Mouse (Mus musculus) gastrocnemius, adult 8-10 months (tissue): Measurements from ENCODE around the gene Tmem190. TPM values are rescaled to one million over a fixed set of nuclear protein-coding genes. Genes with fewer than 3 reads are reported as not detected.
"Not testable (repeated sequence)": the region's sequence is repeated elsewhere in the genome, so short reads cannot be mapped to it uniquely, and the experiment has no call there.

Experiments used
- DNase-seq, 2 experiments: peaks; one replicate each; pipeline ENCODE4 v3.0.0; 2022; ENCODE audit warnings: low spot score in 2 of 2
- total RNA-seq, 4 experiments: library from RNA; stranded (reverse); gene quantifications; 2 replicates each; pipeline ENCODE4 v1.2.4; 2022

The Tmem190 gene
- total RNA-seq, 4 experiments from 2014 or later: not detected

GRCm38 (mm10) chr7:4812303-4813104 lies 29.8 kb downstream of the Tmem190 start, which contains the start of gene Ube2s:
Ube2s (minus strand) TSS chr7:4812590.
- DNase-seq: peak; percentile 95 to 98

DNA sequence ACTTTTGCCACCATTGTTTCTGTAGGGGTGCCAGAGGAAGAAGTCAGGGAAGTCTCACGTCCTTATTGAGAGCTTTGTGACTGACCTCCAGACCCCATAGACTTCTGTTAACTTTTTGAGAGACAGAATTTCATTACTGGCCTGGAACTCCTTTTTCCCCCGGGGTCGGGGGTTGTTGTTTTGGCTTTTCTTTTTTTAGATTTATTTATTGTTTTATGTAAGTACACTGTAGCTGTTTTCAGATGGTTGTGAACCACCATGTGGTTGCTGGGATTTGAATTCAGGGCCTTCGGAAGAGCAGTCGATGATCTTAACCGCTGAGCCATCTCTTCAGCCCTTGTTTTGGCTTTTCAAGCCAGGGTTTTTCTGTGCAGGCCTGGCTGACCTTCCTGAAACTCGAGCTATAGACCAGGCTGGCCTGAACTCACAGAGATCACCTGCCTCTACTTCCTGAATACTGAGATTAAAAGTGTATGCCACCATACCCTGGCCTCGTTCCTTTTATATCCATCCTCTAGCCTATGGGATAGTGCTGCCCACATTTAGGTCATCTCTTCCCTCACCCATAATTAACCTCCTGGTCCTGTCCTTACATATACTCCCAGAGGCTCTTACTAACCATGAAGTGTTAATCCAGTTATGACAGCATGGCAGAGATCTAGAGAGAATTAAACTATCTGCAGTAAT lies 30.5 kb downstream of the Tmem190 start:
- DNase-seq: no peak

DNA sequence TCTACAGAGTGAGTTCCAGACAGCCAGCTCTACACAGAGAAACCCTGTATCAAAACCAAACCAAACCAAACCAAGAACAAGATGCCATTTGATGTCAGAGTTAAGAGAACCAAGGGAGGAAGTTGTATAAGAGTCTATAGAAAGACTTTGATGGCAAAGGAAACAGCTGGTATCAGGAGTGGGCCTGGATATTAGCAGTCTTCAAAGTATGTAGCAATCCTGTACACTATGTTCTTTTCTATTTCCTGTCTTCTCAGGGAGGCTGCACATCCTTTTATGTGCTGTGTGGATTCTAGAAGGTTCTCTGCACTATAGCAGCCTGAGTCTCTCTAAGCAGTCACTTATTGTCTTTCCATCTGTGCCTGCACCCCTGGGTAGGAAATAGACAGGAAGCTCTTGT lies 33.8 kb downstream of the Tmem190 start:
- no peak for DNase-seq

GRCm38 (mm10) chr7:4820925-4821324 lies 38.2 kb downstream of the Tmem190 start:
- not testable (repeated sequence) for DNase-seq

DNA sequence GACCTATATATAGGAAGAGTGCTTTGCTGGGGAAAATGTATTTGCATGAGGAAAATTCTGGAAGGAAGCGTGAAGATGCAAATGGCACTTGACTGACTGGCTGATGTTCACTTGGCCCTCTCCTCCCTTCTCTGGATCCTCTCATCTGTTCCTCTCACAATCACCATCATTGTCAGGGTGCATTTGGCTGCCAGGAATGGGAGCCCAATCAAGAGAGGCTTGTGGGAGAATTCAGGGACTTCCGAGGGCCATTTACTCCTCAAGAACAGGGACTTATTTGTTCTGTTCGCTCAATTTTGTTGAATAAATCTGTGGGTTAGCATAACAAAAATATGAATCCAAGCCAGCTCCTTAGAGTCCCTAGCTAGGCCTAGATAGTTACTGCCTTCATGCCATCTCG lies 39.0 kb downstream of the Tmem190 start:
- no peak for DNase-seq

- no peak for DNase-seq
These were observed 39.6 kb downstream of the Tmem190 start for GRCm38 (mm10) chr7:4822162-4822907.

DNA sequence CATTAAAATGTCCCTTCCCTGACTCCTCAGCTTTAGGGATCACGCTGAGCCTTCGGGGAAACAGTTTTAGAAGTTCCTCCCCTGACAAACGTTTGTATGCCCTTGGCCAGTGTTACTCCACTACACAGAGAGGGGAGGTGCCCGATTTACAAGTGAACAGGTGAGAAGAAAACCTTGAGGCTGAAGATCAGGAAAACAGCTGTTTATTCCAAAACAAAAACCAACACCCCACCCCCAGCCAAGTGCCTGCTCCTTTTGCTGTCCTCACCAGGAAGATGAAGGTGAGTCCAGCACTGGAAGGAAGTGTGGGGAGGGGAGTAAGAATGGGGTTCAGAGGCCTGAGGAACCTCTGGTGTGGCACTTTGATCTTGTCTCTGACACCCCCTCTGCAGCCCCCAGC lies 42.6 kb downstream of the Tmem190 start:
- no peak for DNase-seq

DNA sequence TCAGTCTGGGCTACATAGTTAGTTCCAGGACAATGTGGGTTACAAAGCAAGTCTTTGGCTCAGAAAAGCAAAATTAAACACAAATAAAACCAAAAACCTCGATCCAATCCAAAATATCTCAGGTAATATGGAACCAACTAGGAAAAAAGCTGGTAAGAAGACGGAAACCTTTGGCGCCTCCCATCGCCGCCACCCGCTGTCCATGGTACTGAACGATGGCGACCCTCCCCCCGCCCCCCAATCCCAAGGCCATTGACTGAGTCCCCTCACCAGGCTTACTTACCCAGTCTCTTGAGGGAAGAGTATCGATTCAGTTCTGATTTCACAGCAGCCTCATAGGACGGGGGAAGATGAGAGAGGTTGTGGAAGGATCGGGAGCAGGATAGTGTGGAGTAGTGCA lies 47.7 kb downstream of the Tmem190 start:
- DNase-seq: no peak

Other genes starting within 250 kb of the Tmem190 start
- gene Syt5, start 235.4 kb upstream of the Tmem190 start, total RNA-seq: under 1 TPM in 1 of 4 experiments, not detected in 3; 0.15 TPM
- gene Ptprh, start 178.9 kb upstream of the Tmem190 start, total RNA-seq: not detected
- gene Tmem86b, start 151.5 kb upstream of the Tmem190 start, total RNA-seq: 1 to 10 TPM; 1.4 to 2.3 (median 2.0) TPM
- 10 to 100 TPM; 48.2 to 53.4 (median 49.4) TPM for gene Ppp6r1, start 123.9 kb upstream of the Tmem190 start, total RNA-seq
- gene Hspbp1, start 97.9 kb upstream of the Tmem190 start, total RNA-seq: 10 to 100 TPM; 23.4 to 28.8 (median 24.4) TPM
- under 1 TPM; 0.13 to 0.49 (median 0.39) TPM for gene Brsk1, start 92.3 kb upstream of the Tmem190 start, total RNA-seq
- gene Tmem150b, start 57.7 kb upstream of the Tmem190 start, total RNA-seq: not detected
- gene Kmt5c, start 42.8 kb upstream of the Tmem190 start, total RNA-seq: 1 to 10 TPM; 3.5 to 5.2 (median 4.8) TPM
- gene Cox6b2, start 29.8 kb upstream of the Tmem190 start, total RNA-seq: not detected
- gene Fam71e2, start 11.6 kb upstream of the Tmem190 start, total RNA-seq: not detected
- gene Il11, start 78 bp upstream of the Tmem190 start, total RNA-seq: not detected
- gene Tmem238, start 6.7 kb downstream of the Tmem190 start, total RNA-seq: 10 to 100 TPM in 1 of 4 experiments, 1 to 10 TPM in 3; 6.0 to 12.3 (median 7.4) TPM
- gene Rpl28, start 9.9 kb downstream of the Tmem190 start, total RNA-seq: 100 to 1,000 TPM; 347 to 558 (median 433) TPM
- 100 to 1,000 TPM in 1 of 4 experiments, 10 to 100 TPM in 3; 92.3 to 102 (median 95.8) TPM for gene Ube2s, start 29.7 kb downstream of the Tmem190 start, total RNA-seq
- gene Shisa7, start 61.8 kb downstream of the Tmem190 start, total RNA-seq: not detected
- 1 to 10 TPM; 3.5 to 5.0 (median 3.8) TPM for gene Isoc2b, start 87.3 kb downstream of the Tmem190 start, total RNA-seq
- gene Isoc2a, start 94.2 kb downstream of the Tmem190 start, total RNA-seq: 10 to 100 TPM; 23.6 to 32.4 (median 28.2) TPM
- under 1 TPM in 3 of 4 experiments, not detected in 1; 0.29 to 0.81 (median 0.48) TPM for gene Gm36210, start 123.6 kb downstream of the Tmem190 start, total RNA-seq
- gene Zfp628, start 132.3 kb downstream of the Tmem190 start, total RNA-seq: 10 to 100 TPM in 2 of 4 experiments, 1 to 10 TPM in 2; 8.3 to 10.7 (median 9.7) TPM
- 1 to 10 TPM; 4.2 to 5.2 (median 4.6) TPM for gene Nat14, start 139.1 kb downstream of the Tmem190 start, total RNA-seq
- 1 to 10 TPM; 1.9 to 4.6 (median 2.5) TPM for gene Ssc5d, start 142.8 kb downstream of the Tmem190 start, total RNA-seq
- 10 to 100 TPM; 55.4 to 88.7 (median 62.8) TPM for gene Sbk2, start 181.5 kb downstream of the Tmem190 start, total RNA-seq
- 1 to 10 TPM in 3 of 4 experiments, under 1 TPM in 1; 0.58 to 1.6 (median 1.1) TPM for gene Sbk3, start 188.2 kb downstream of the Tmem190 start, total RNA-seq
- gene Zfp579, start 213.2 kb downstream of the Tmem190 start, total RNA-seq: 1 to 10 TPM; 7.1 to 9.8 (median 8.7) TPM
- gene Zfp524, start 231.5 kb downstream of the Tmem190 start, total RNA-seq: 10 to 100 TPM in 2 of 4 experiments, 1 to 10 TPM in 2; 8.3 to 11.7 (median 10.2) TPM
- 10 to 100 TPM; 22.4 to 25.7 (median 24.6) TPM for gene Fiz1, start 231.8 kb downstream of the Tmem190 start, total RNA-seq
- not detected for gene Gm44973, start 232.6 kb downstream of the Tmem190 start, total RNA-seq
- 10 to 100 TPM; 12.4 to 16.3 (median 13.7) TPM for gene Zfp865, start 237.4 kb downstream of the Tmem190 start, total RNA-seq
- gene Ccdc106, start 237.6 kb downstream of the Tmem190 start, total RNA-seq: not detected